Mouse (Mus musculus) cortical plate, adult 2 months (tissue): ENCODE results near the gene Fgd5.
"Not testable (repeated sequence)": the region's sequence is repeated elsewhere in the genome, so short reads cannot be mapped to it uniquely, and the experiment has no call there.

Experiments
- CTCF ChIP-seq: fragments of 200-500 bp; IDR thresholded peaks from 2 replicates; pipeline ENCODE4 v1.5.1; 2011; ENCODE audit warnings: mild to moderate bottlenecking, control low read depth, low read length; ENCODE audit not compliant: insufficient read depth; ENCODE audit errors: extremely low read depth
- POLR2A ChIP-seq: fragments of 200-500 bp; IDR thresholded peaks from 2 replicates; pipeline ENCODE4 v1.6.1; 2011; ENCODE audit warnings: mild to moderate bottlenecking, low read length, control low read depth; ENCODE audit not compliant: insufficient read depth; ENCODE audit errors: extremely low read depth

DNA sequence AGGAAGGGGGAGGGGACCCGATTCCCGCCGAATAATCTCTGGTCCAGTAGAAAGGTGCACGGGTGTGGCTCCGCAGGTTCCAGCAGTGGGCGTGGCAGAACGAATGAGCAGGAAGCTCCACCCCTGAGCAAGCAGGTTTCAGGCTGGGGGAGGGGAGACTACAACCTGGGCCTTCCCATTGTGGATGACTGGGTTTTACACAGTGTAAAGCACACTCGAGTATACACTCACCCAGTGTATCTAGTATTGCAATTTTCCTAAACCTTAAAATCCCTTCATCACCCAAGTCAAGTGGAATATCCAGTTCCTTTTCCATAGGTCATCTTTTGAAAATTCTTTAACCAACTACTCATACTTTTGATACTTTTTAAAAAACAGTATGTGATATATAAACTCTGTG, 20.7 kb upstream of the Fgd5 start:
- TF ChIP-seq POLR2A, CTCF: not testable (repeated sequence)
